Mouse (Mus musculus) liver, adult 2 months (tissue): ENCODE measurements around the gene Rsrc1.

ENCODE experiments used
- CTCF ChIP-seq: fragments of 200-500 bp; IDR thresholded peaks from 2 replicates; pipeline ENCODE4 v1.5.1; 2011; ENCODE audit warnings: low read depth, low read length, control low read depth
- POLR2A ChIP-seq: fragments of 200-500 bp; IDR thresholded peaks from 2 replicates; pipeline ENCODE4 v1.6.1; 2011; ENCODE audit warnings: low read length, control low read depth; ENCODE audit not compliant: insufficient read depth; ENCODE audit errors: extremely low read depth

DNA sequence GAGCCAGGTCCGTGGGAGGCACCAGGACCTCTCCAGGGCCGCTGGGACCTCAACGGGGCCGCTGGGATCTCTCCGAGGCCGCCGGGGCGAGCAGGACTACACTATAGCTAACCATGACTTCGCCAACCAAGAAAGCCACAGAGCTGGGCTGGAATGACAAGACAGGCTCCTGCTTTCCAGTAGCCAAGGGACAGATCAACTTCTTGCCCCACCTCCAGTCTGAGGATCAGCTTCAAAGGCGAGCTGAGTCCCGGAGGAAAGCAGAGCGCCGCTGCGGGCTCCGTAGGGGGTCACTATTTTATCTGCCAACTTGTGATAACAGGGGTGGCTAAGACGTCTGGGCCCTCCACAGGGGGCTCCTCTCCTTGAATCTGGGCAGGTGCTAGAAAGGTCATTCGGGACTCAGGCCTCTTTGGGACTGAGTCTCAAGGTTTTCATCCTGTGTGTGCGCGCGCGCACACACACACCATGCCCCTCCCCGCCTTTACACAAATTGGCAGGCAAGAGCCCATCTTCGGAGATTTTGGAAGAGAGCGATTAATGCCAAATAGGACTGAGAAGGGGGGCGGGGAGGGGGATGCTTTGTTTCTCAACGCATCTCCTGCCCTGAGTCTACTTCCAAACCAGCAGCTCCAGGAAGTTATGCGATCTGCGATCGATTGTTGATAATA lies 10.4 kb upstream of the Rsrc1 start:
- no peak for TF ChIP-seq CTCF
- no peak for TF ChIP-seq POLR2A
